Mouse (Mus musculus): ENCODE measurements around the gene A930004D18Rik. TPM values are rescaled to one million over a fixed set of nuclear protein-coding genes. Genes with fewer than 3 reads are reported as not detected.

The A930004D18Rik gene
- polyA plus RNA-seq, 1 experiment, result not detected

- Histone ChIP-seq H3K27ac (ENCODE audit: control insufficient read depth, insufficient read depth, low read depth, low read length, poor library complexity) (no peak overlapping the region), H3K4me1 (ENCODE audit: control insufficient read depth, insufficient read depth, low read length) (no peaks in the 10 kb centered on the region), H3K4me3 (replicated peaks; ENCODE audit: control insufficient read depth, low read depth, low read length) (no peak overlapping the region)
- WGBS, result 56% methylated on average over 3 of the region's 3 CpGs
- TF ChIP-seq CTCF (IDR thresholded peaks at IDR 0.05; ENCODE audit: control insufficient read depth, insufficient read depth, low read length) (no peak), POLR2A (IDR thresholded peaks at IDR 0.05; ENCODE audit: borderline replicate concordance, control insufficient read depth, low read depth, low read length) (no peak)
These were observed 22.0 kb downstream of the A930004D18Rik start for GRCm38 (mm10) chr2:18015581-18015980.

GRCm38 (mm10) chr2:18012866-18013265 is 24.7 kb downstream of the A930004D18Rik start:
- Histone ChIP-seq H3K27ac (ENCODE audit: control insufficient read depth, insufficient read depth, low read depth, low read length, poor library complexity) (no peak overlapping the region), H3K4me3 (replicated peaks; ENCODE audit: control insufficient read depth, low read depth, low read length) (no peak overlapping the region), H3K4me1 (ENCODE audit: control insufficient read depth, insufficient read depth, low read length) (no peaks in the 10 kb centered on the region)
- WGBS, result 80% methylated on average over 3 of the region's 3 CpGs
- no peak for TF ChIP-seq CTCF (IDR thresholded peaks at IDR 0.05; ENCODE audit: control insufficient read depth, insufficient read depth, low read length)
- TF ChIP-seq POLR2A (IDR thresholded peaks at IDR 0.05; ENCODE audit: borderline replicate concordance, control insufficient read depth, low read depth, low read length), result no peak

- no peak overlapping the region for H3K27ac ChIP-seq (ENCODE audit: control insufficient read depth, insufficient read depth, low read depth, low read length, poor library complexity)
- no peaks in the 10 kb centered on the region for H3K4me1 ChIP-seq (ENCODE audit: control insufficient read depth, insufficient read depth, low read length)
- TF ChIP-seq CTCF (IDR thresholded peaks at IDR 0.05; ENCODE audit: control insufficient read depth, insufficient read depth, low read length) (no peak), POLR2A (IDR thresholded peaks at IDR 0.05; ENCODE audit: borderline replicate concordance, control insufficient read depth, low read depth, low read length) (no peak)
- H3K4me3 ChIP-seq (replicated peaks; ENCODE audit: control insufficient read depth, low read depth, low read length), result no peak overlapping the region
- 84% methylated on average over 6 of the region's 6 CpGs for WGBS
These were observed 26.3 kb downstream of the A930004D18Rik start for GRCm38 (mm10) chr2:18011226-18011625.

GRCm38 (mm10) chr2:18005137-18005536 is 32.4 kb downstream of the A930004D18Rik start:
- 74% methylated on average over 8 of the region's 8 CpGs for WGBS
- H3K27ac ChIP-seq (ENCODE audit: control insufficient read depth, insufficient read depth, low read depth, low read length, poor library complexity), result no peak overlapping the region
- H3K4me1 ChIP-seq (ENCODE audit: control insufficient read depth, insufficient read depth, low read length), result no peaks in the 10 kb centered on the region
- no peak overlapping the region for H3K4me3 ChIP-seq (replicated peaks; ENCODE audit: control insufficient read depth, low read depth, low read length)
- no peak for TF ChIP-seq POLR2A (IDR thresholded peaks at IDR 0.05; ENCODE audit: borderline replicate concordance, control insufficient read depth, low read depth, low read length)

GRCm38 (mm10) chr2:18004286-18004685 is 33.3 kb downstream of the A930004D18Rik start:
- 78% methylated on average over 4 of the region's 4 CpGs for WGBS
- Histone ChIP-seq H3K4me1 (ENCODE audit: control insufficient read depth, insufficient read depth, low read length) (no peaks in the 10 kb centered on the region), H3K4me3 (replicated peaks; ENCODE audit: control insufficient read depth, low read depth, low read length) (no peak overlapping the region), H3K27ac (ENCODE audit: control insufficient read depth, insufficient read depth, low read depth, low read length, poor library complexity) (no peak overlapping the region)
- no peak for TF ChIP-seq CTCF (IDR thresholded peaks at IDR 0.05; ENCODE audit: control insufficient read depth, insufficient read depth, low read length)
- no peak for TF ChIP-seq POLR2A (IDR thresholded peaks at IDR 0.05; ENCODE audit: borderline replicate concordance, control insufficient read depth, low read depth, low read length)

GRCm38 (mm10) chr2:18002306-18002705 is 35.2 kb downstream of the A930004D18Rik start:
- H3K27ac ChIP-seq (ENCODE audit: control insufficient read depth, insufficient read depth, low read depth, low read length, poor library complexity), result no peak overlapping the region
- TF ChIP-seq CTCF (IDR thresholded peaks at IDR 0.05; ENCODE audit: control insufficient read depth, insufficient read depth, low read length) (no peak), POLR2A (IDR thresholded peaks at IDR 0.05; ENCODE audit: borderline replicate concordance, control insufficient read depth, low read depth, low read length) (no peak)
- H3K4me3 ChIP-seq (replicated peaks; ENCODE audit: control insufficient read depth, low read depth, low read length), result no peak overlapping the region
- WGBS, result 94% methylated on average over 3 of the region's 3 CpGs
- H3K4me1 ChIP-seq (ENCODE audit: control insufficient read depth, insufficient read depth, low read length), result no peaks in the 10 kb centered on the region

GRCm38 (mm10) chr2:17996858-17997257 is 40.7 kb downstream of the A930004D18Rik start, which contains the start of gene H2al2a:
H2al2a (minus strand) TSS chr2:17996958.
- TF ChIP-seq CTCF (IDR thresholded peaks at IDR 0.05; ENCODE audit: control insufficient read depth, insufficient read depth, low read length) (no peak), POLR2A (IDR thresholded peaks at IDR 0.05; ENCODE audit: borderline replicate concordance, control insufficient read depth, low read depth, low read length) (no peak)
- H3K4me1 ChIP-seq (ENCODE audit: control insufficient read depth, insufficient read depth, low read length), result no peaks in the 10 kb centered on the region
- H3K4me3 ChIP-seq (replicated peaks; ENCODE audit: control insufficient read depth, low read depth, low read length), result no peak within 1 kb of the TSS
- no peak within 1 kb of the TSS for H3K27ac ChIP-seq (ENCODE audit: control insufficient read depth, insufficient read depth, low read depth, low read length, poor library complexity)

- no peak for TF ChIP-seq CTCF (IDR thresholded peaks at IDR 0.05; ENCODE audit: control insufficient read depth, insufficient read depth, low read length)
- no peak for TF ChIP-seq POLR2A (IDR thresholded peaks at IDR 0.05; ENCODE audit: borderline replicate concordance, control insufficient read depth, low read depth, low read length)
- Histone ChIP-seq H3K4me3 (replicated peaks; ENCODE audit: control insufficient read depth, low read depth, low read length) (no peak overlapping the region), H3K4me1 (ENCODE audit: control insufficient read depth, insufficient read depth, low read length) (no peaks in the 10 kb centered on the region; the same call in 1 of the 2 replicates), H3K27ac (ENCODE audit: control insufficient read depth, insufficient read depth, low read depth, low read length, poor library complexity) (no peak overlapping the region)
These were observed 48.0 kb downstream of the A930004D18Rik start for GRCm38 (mm10) chr2:17989562-17989961.

- no peaks in the 10 kb centered on the region; the same call in 1 of the 2 replicates for H3K4me1 ChIP-seq (ENCODE audit: control insufficient read depth, insufficient read depth, low read length)
- no peak for TF ChIP-seq CTCF (IDR thresholded peaks at IDR 0.05; ENCODE audit: control insufficient read depth, insufficient read depth, low read length)
- TF ChIP-seq POLR2A (IDR thresholded peaks at IDR 0.05; ENCODE audit: borderline replicate concordance, control insufficient read depth, low read depth, low read length), result no peak
- 93% methylated on average over 3 of the region's 3 CpGs for WGBS
These were observed 48.4 kb downstream of the A930004D18Rik start for GRCm38 (mm10) chr2:17989115-17989514.

More at GRCm38 (mm10) chr2:17989115-17989514, 48.4 kb downstream of the A930004D18Rik start:
- no peak overlapping the region for H3K4me3 ChIP-seq (replicated peaks; ENCODE audit: control insufficient read depth, low read depth, low read length)
- H3K27ac ChIP-seq (ENCODE audit: control insufficient read depth, insufficient read depth, low read depth, low read length, poor library complexity), result no peak overlapping the region
